Mouse (Mus musculus) liver, embryonic 16.5 days (tissue): ENCODE results near the gene Kdm6b. TPM values are rescaled to one million over a fixed set of nuclear protein-coding genes. Genes with fewer than 3 reads are reported as not detected.

Source experiments
- polyA plus RNA-seq: library from polyadenylated mRNA; unstranded; fragments of >200 nt; fragmentation: Nextera tagmentation; extraction: Ambion mirVana; gene quantifications from 2 replicates; pipeline ENCODE4 v1.2.1, GENCODE M21; 2015

The Kdm6b gene
- polyA plus RNA-seq, 1 experiment from 2014 or later: 4.1 TPM

Other genes with a start within 250 kb of the Kdm6b start
- gene Alox8, start 215.8 kb downstream of the Kdm6b start, polyA plus RNA-seq: 0.08 TPM in 1 of 2 replicates, not detected in the other
- not detected in 2 replicates for gene Gucy2e, start 176.6 kb downstream of the Kdm6b start, polyA plus RNA-seq
- gene Cntrob, start 89.9 kb downstream of the Kdm6b start, polyA plus RNA-seq: 6.0 and 7.2 TPM in 2 replicates
- 69.3 and 75.8 TPM in 2 replicates for gene Trappc1, start 89.7 kb downstream of the Kdm6b start, polyA plus RNA-seq
- 0.05 and 0.12 TPM in 2 replicates for gene Kcnab3, start 87.4 kb downstream of the Kdm6b start, polyA plus RNA-seq
- gene Rnf227, start 73.2 kb downstream of the Kdm6b start, polyA plus RNA-seq: 0.62 and 0.74 TPM in 2 replicates
- gene Chd3, start 44.3 kb downstream of the Kdm6b start, polyA plus RNA-seq: 5.0 and 5.7 TPM in 2 replicates
- gene Naa38, start 18.2 kb downstream of the Kdm6b start, polyA plus RNA-seq: 73.4 and 76.8 TPM in 2 replicates
- 9.5 and 9.9 TPM in 2 replicates for gene Cyb5d1, start 18.0 kb downstream of the Kdm6b start, polyA plus RNA-seq
- 7.1 and 7.8 TPM in 2 replicates for gene Tmem88, start 15.4 kb downstream of the Kdm6b start, polyA plus RNA-seq
- 0.07 and 0.09 TPM in 2 replicates for gene Dnah2, start 135.4 kb upstream of the Kdm6b start, polyA plus RNA-seq
- gene Efnb3, start 146.5 kb upstream of the Kdm6b start, polyA plus RNA-seq: 0.27 and 0.39 TPM in 2 replicates
- 14.6 and 15.5 TPM in 2 replicates for gene Wrap53, start 166.6 kb upstream of the Kdm6b start, polyA plus RNA-seq
- 55.5 and 55.8 TPM in 2 replicates for gene Trp53, start 166.7 kb upstream of the Kdm6b start, polyA plus RNA-seq
- 11.2 and 12.6 TPM in 2 replicates for gene Atp1b2, start 192.3 kb upstream of the Kdm6b start, polyA plus RNA-seq
- gene Shbg, start 204.2 kb upstream of the Kdm6b start, polyA plus RNA-seq: 26.2 and 27.9 TPM in 2 replicates
- 10.4 and 11.5 TPM in 2 replicates for gene Sat2, start 208.3 kb upstream of the Kdm6b start, polyA plus RNA-seq
- 7.0 and 8.1 TPM in 2 replicates for gene Fxr2, start 219.3 kb upstream of the Kdm6b start, polyA plus RNA-seq
- gene Sox15, start 241.6 kb upstream of the Kdm6b start, polyA plus RNA-seq: 0.11 TPM in 1 of 2 replicates, not detected in the other
- 34.5 and 35.0 TPM in 2 replicates for gene Mpdu1, start 249.0 kb upstream of the Kdm6b start, polyA plus RNA-seq